Mouse (Mus musculus): Measurements from ENCODE around the gene Dlgap4. TPM values are rescaled to one million over a fixed set of nuclear protein-coding genes. Genes with fewer than 3 reads are reported as not detected.

Dlgap4 gene
- total and polyA plus RNA-seq, 3 experiments: 12.4 to 38.5 (median 12.7) TPM

DNA sequence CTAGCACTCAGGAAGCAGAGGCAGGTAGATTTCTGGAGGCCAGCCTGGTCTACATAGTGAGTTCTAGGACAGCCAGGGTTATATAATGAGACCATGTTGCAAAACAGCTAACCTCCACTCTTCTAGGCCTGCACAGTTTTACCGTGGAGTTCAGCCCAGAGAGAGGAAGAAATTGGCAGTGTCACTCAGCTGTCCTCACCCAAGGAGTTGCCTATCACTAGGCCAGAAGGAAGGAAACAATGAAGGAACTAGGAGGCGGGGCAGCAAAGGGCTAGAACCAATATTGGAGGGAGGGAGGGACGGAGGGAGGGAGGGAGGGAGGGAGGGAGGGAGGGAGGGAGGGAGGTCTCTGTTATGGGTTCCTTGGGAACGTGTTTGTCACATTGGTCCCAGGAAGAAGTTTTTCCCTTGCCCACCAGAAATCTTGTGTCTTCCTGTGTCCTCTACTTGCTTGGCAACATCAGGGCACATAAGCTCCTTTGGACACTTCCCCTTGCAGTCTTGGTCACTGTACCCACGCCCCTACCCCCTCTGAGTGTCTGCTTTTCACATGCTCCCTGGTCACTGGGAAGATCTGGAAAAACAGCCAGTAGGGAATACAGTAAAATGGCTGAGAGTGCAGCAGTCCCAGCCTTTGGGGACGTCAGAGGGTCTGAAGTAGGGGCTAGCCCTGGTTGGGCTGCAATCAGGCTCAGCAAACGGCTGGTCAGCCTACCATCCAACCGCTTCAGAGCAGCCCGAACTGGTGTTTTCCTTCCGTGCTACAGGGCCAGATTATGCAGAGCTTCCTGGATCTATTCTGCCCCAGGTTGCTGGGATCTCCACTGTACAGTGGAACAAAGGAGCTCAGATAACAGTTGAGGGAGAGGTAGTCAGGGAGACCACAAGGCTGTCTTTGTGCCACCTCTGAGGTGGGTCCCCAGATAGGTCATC is 116.3 kb downstream of the Dlgap4 start:
- Histone ChIP-seq H3K9ac (ENCODE audit: insufficient read depth, low read depth) (peak overlapping the region; percentile 57), H3K27ac (ENCODE audit: insufficient read depth, low read depth) (no peak overlapping the region), H3K9me3 (replicated peaks; ENCODE audit: low read length) (no peaks in the 10 kb centered on the region), H3K4me1 (ENCODE audit: control insufficient read depth in 1 of 2, insufficient read depth in 2 of 2) (peaks cover 10 to 83% of the 10 kb centered on the region in 2 experiments; a peak in 3 of 4 replicates), H3K4me2 (ENCODE audit: insufficient read depth, low read depth, poor library complexity, severe bottlenecking) (peak overlapping the region; percentile 68), H3K27me3 (replicated peaks) (no peaks in the 10 kb centered on the region), H3K36me3 (replicated peaks in 1 of 2; ENCODE audit: control insufficient read depth in 1 of 2, insufficient read depth in 1 of 2, low read length in 1 of 2) (peaks cover 0 to 20% of the 10 kb centered on the region in 2 experiments), H3K79me2 (replicated peaks; ENCODE audit: control insufficient read depth, extremely low read depth, insufficient read depth, poor library complexity, severe bottlenecking) (no peaks in the 10 kb centered on the region), H3K4me3 (replicated peaks in 1 of 3; ENCODE audit: low read depth in 2 of 3, low read length in 2 of 3, poor library complexity in 1 of 3) (peak overlapping the region; percentile 51 to 62 (median 54))
- DNase-seq (ENCODE audit: extremely low read depth): no peak
- TF ChIP-seq JUND (conservative IDR thresholded peaks at IDR 0.05; ENCODE audit: low read depth, low read length): no peak
- 0 out of 2 replicates have a peak, but pooled peaks have one; percentile 6 for TF ChIP-seq TCF12 (IDR thresholded peaks at IDR 0.05; ENCODE audit: low read depth, low read length)
- TF ChIP-seq EP300 (IDR thresholded peaks at IDR 0.05; ENCODE audit: low read length): 0 out of 2 replicates have a peak, but pooled peaks have one; percentile 34
- TF ChIP-seq IRF4 (IDR thresholded peaks at IDR 0.05; ENCODE audit: low read depth, low read length): 0 out of 2 replicates have a peak, but pooled peaks have one; percentile 4
- dilution Hi-C loops (cut with MboI; ENCODE audit: extremely low pct_ligation_motif_present, extremely low pct_unique_long_range_greater_than_20kb, low sequenced_read_pairs): no loop called here
- in situ Hi-C loops (cut with MboI; ENCODE audit: low pct_ligation_motif_present, low pct_unique_long_range_greater_than_20kb, low sequenced_read_pairs): no loop called here

DNA sequence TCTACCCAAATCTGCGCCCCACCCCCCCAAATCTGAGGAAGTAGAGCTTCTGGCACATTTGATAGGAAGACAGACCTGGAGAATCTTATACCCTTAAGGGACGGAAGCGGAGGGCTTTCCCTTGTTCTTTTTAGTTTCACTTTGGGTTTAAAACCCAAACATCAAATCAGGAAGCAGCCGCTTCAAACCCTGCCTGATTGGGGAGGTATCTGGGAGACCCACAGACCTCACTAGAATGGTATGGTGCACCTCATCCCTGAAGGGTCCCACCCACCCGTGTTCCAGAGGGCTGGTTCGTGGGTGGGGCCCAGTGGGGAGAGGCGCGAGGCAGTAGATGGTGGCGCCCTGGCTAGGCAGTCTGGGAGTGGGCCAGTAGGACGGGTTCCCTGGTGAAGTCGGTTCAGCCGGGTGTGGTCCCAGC is 117.0 kb downstream of the Dlgap4 start:
- H3K27me3 ChIP-seq (replicated peaks): no peaks in the 10 kb centered on the region
- peaks cover 10 to 83% of the 10 kb centered on the region in 2 experiments; a peak in 3 of 4 replicates for H3K4me1 ChIP-seq (ENCODE audit: control insufficient read depth in 1 of 2, insufficient read depth in 2 of 2)
- no peaks in the 10 kb centered on the region for H3K9me3 ChIP-seq (replicated peaks; ENCODE audit: low read length)
- no peak for DNase-seq (ENCODE audit: extremely low read depth)
- TF ChIP-seq CTCF (conservative IDR thresholded peaks at IDR 0.05 in 1 of 2, IDR thresholded peaks at IDR 0.05 in 1 of 2; ENCODE audit: low read depth in 2 of 2, low read length in 2 of 2) (no peak), USF2 (conservative IDR thresholded peaks at IDR 0.05; ENCODE audit: low read depth, low read length) (no peak), POLR2A (IDR thresholded peaks at IDR 0.05; ENCODE audit: low read depth, low read length) (peak; percentile 20; the same call in 1 of the 2 replicates)
- H3K27ac ChIP-seq (ENCODE audit: insufficient read depth, low read depth): no peak overlapping the region
- no peaks in the 10 kb centered on the region for H3K79me2 ChIP-seq (replicated peaks; ENCODE audit: control insufficient read depth, extremely low read depth, insufficient read depth, poor library complexity, severe bottlenecking)
- peak overlapping the region; percentile 68 for H3K4me2 ChIP-seq (ENCODE audit: insufficient read depth, low read depth, poor library complexity, severe bottlenecking)
- in situ Hi-C loops (cut with MboI; ENCODE audit: low pct_ligation_motif_present, low pct_unique_long_range_greater_than_20kb, low sequenced_read_pairs): no loop called here
- H3K4me3 ChIP-seq (replicated peaks in 1 of 3; ENCODE audit: low read depth in 2 of 3, low read length in 2 of 3, poor library complexity in 1 of 3): peak overlapping the region; percentile 51 to 62 (median 54)
- H3K36me3 ChIP-seq (replicated peaks in 1 of 2; ENCODE audit: control insufficient read depth in 1 of 2, insufficient read depth in 1 of 2, low read length in 1 of 2): peaks cover 0 to 21% of the 10 kb centered on the region in 2 experiments
- dilution Hi-C loops (cut with MboI; ENCODE audit: extremely low pct_ligation_motif_present, extremely low pct_unique_long_range_greater_than_20kb, low sequenced_read_pairs): no loop called here
- H3K9ac ChIP-seq (ENCODE audit: insufficient read depth, low read depth): peak overlapping the region; percentile 57

DNA sequence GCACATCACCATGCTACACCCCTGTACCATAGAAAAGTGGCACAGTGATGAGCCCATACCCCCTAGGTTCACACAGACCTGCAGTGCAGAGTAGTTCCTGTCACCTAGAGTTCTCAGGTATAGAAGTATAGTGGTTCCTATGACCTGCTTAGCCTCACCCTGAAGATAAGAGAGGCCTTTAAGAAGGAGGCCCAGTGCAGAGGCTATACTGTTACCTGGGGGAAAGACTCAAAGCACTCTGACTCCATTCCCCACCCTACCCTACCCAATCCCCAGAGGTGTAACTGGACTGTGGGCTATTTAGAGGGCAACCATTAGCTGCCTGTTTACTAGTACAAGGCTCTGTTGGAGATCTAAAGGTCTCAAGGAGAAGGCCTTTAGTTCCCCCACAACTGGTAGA is 118.1 kb downstream of the Dlgap4 start:
- no peak for DNase-seq (ENCODE audit: extremely low read depth)
- no peak overlapping the region for H3K4me3 ChIP-seq (replicated peaks in 1 of 3; ENCODE audit: low read depth in 2 of 3, low read length in 2 of 3, poor library complexity in 1 of 3)
- H3K27ac ChIP-seq (ENCODE audit: insufficient read depth, low read depth): no peak overlapping the region
- TF ChIP-seq JUND (conservative IDR thresholded peaks at IDR 0.05; ENCODE audit: low read depth, low read length) (no peak), PAX5 (IDR thresholded peaks at IDR 0.05; ENCODE audit: low read length) (no peak), SMC3 (IDR thresholded peaks at IDR 0.05; ENCODE audit: low read depth, low read length) (no peak), MYC (IDR thresholded peaks at IDR 0.05; ENCODE audit: low read depth, low read length) (no peak), POLR2A (IDR thresholded peaks at IDR 0.05; ENCODE audit: low read depth, low read length) (no peak), BHLHE40 (IDR thresholded peaks at IDR 0.05; ENCODE audit: low read depth, low read length) (no peak), ZNF384 (IDR thresholded peaks at IDR 0.05; ENCODE audit: low read depth, low read length) (no peak), MAX (IDR thresholded peaks at IDR 0.05; ENCODE audit: low read length) (no peak), SIN3A (IDR thresholded peaks at IDR 0.05; ENCODE audit: low read length) (no peak), EP300 (IDR thresholded peaks at IDR 0.05; ENCODE audit: low read length) (no peak), JUN (IDR thresholded peaks at IDR 0.05; ENCODE audit: insufficient read depth, low read depth, low read length) (no peak), CTCF (conservative IDR thresholded peaks at IDR 0.05 in 1 of 2, IDR thresholded peaks at IDR 0.05 in 1 of 2; ENCODE audit: low read depth in 2 of 2, low read length in 2 of 2) (no peak)
- H3K79me2 ChIP-seq (replicated peaks; ENCODE audit: control insufficient read depth, extremely low read depth, insufficient read depth, poor library complexity, severe bottlenecking): no peaks in the 10 kb centered on the region
- H3K27me3 ChIP-seq (replicated peaks): no peaks in the 10 kb centered on the region
- peaks cover 14 to 83% of the 10 kb centered on the region in 2 experiments for H3K4me1 ChIP-seq (ENCODE audit: control insufficient read depth in 1 of 2, insufficient read depth in 2 of 2)
- dilution Hi-C loops (cut with MboI; ENCODE audit: extremely low pct_ligation_motif_present, extremely low pct_unique_long_range_greater_than_20kb, low sequenced_read_pairs) (no loop called here), in situ Hi-C loops (cut with MboI; ENCODE audit: low pct_ligation_motif_present, low pct_unique_long_range_greater_than_20kb, low sequenced_read_pairs) (no loop called here)
- H3K4me2 ChIP-seq (ENCODE audit: insufficient read depth, low read depth, poor library complexity, severe bottlenecking): no peak overlapping the region
- H3K9me3 ChIP-seq (replicated peaks; ENCODE audit: low read length): no peaks in the 10 kb centered on the region
- peaks cover 0 to 21% of the 10 kb centered on the region in 2 experiments for H3K36me3 ChIP-seq (replicated peaks in 1 of 2; ENCODE audit: control insufficient read depth in 1 of 2, insufficient read depth in 1 of 2, low read length in 1 of 2)
- H3K9ac ChIP-seq (ENCODE audit: insufficient read depth, low read depth): no peak overlapping the region
